Mouse (Mus musculus): ENCODE results near the gene Il6ra. TPM values are rescaled to one million over a fixed set of nuclear protein-coding genes. Genes with fewer than 3 reads are reported as not detected.

Gene Il6ra
- polyA plus RNA-seq, 1 experiment: 0.91 TPM

GRCm38 (mm10) chr3:89843148-89843547 lies 69.8 kb downstream of the Il6ra start:
- TF ChIP-seq MYOD1 (IDR thresholded peaks at IDR 0.05; ENCODE audit: control insufficient read depth in 1 of 3, insufficient read length in 2 of 3, low read depth in 2 of 3) (no peak), REST (IDR thresholded peaks at IDR 0.05; ENCODE audit: insufficient read depth, insufficient read length) (no peak), POLR2A (IDR thresholded peaks at IDR 0.05; ENCODE audit: insufficient read length, low read depth) (no peak), SRF (IDR thresholded peaks at IDR 0.05; ENCODE audit: control insufficient read depth, insufficient read length, low read depth) (no peak), USF1 (IDR thresholded peaks at IDR 0.05; ENCODE audit: low read depth) (no peak), TCF3 (IDR thresholded peaks at IDR 0.05; ENCODE audit: insufficient read length, low read depth) (no peak), MAX (IDR thresholded peaks at IDR 0.05; ENCODE audit: low read depth) (no peak), E2F4 (IDR thresholded peaks at IDR 0.05; ENCODE audit: insufficient read depth) (no peak), MYOG (IDR thresholded peaks at IDR 0.05; ENCODE audit: control insufficient read depth in 1 of 3, insufficient read depth in 1 of 3, insufficient read length in 2 of 3, low read depth in 2 of 3) (no peak), POLR2AphosphoS2 (IDR thresholded peaks at IDR 0.05; ENCODE audit: insufficient read length, low read depth) (no peak), TCF12 (IDR thresholded peaks at IDR 0.05; ENCODE audit: insufficient read depth, poor library complexity, severe bottlenecking) (no peak), CEBPB (IDR thresholded peaks at IDR 0.05; ENCODE audit: insufficient read depth, poor library complexity, severe bottlenecking) (no peak)
- Histone ChIP-seq H3ac (ENCODE audit: control insufficient read depth, insufficient read length) (no peak overlapping the region), H3K79me2 (ENCODE audit: control insufficient read depth, insufficient read depth) (no peaks in the 10 kb centered on the region), H3K27me3 (ENCODE audit: control insufficient read depth, insufficient read depth, insufficient read length) (peaks cover 13% of the 10 kb centered on the region), H3K4me3 (no peak overlapping the region), H3K36me3 (ENCODE audit: control insufficient read depth, insufficient read depth) (no peaks in the 10 kb centered on the region), H3K4me2 (ENCODE audit: low read depth) (no peak overlapping the region)

GRCm38 (mm10) chr3:89842258-89842657 lies 70.7 kb downstream of the Il6ra start:
- Histone ChIP-seq H3K4me2 (ENCODE audit: low read depth) (no peak overlapping the region), H3ac (ENCODE audit: control insufficient read depth, insufficient read length) (no peak overlapping the region), H3K79me2 (ENCODE audit: control insufficient read depth, insufficient read depth) (no peaks in the 10 kb centered on the region), H3K4me3 (no peak overlapping the region), H3K27me3 (ENCODE audit: control insufficient read depth, insufficient read depth, insufficient read length) (peaks cover 17% of the 10 kb centered on the region), H3K36me3 (ENCODE audit: control insufficient read depth, insufficient read depth) (no peaks in the 10 kb centered on the region)
- TF ChIP-seq REST (IDR thresholded peaks at IDR 0.05; ENCODE audit: insufficient read depth, insufficient read length) (no peak), TCF12 (IDR thresholded peaks at IDR 0.05; ENCODE audit: insufficient read depth, poor library complexity, severe bottlenecking) (no peak), POLR2A (IDR thresholded peaks at IDR 0.05; ENCODE audit: insufficient read length, low read depth) (no peak), POLR2AphosphoS2 (IDR thresholded peaks at IDR 0.05; ENCODE audit: insufficient read length, low read depth) (no peak), SRF (IDR thresholded peaks at IDR 0.05; ENCODE audit: control insufficient read depth, insufficient read length, low read depth) (no peak), MYOG (IDR thresholded peaks at IDR 0.05; ENCODE audit: control insufficient read depth in 1 of 3, insufficient read depth in 1 of 3, insufficient read length in 2 of 3, low read depth in 2 of 3) (no peak), USF1 (IDR thresholded peaks at IDR 0.05; ENCODE audit: low read depth) (no peak)

DNA sequence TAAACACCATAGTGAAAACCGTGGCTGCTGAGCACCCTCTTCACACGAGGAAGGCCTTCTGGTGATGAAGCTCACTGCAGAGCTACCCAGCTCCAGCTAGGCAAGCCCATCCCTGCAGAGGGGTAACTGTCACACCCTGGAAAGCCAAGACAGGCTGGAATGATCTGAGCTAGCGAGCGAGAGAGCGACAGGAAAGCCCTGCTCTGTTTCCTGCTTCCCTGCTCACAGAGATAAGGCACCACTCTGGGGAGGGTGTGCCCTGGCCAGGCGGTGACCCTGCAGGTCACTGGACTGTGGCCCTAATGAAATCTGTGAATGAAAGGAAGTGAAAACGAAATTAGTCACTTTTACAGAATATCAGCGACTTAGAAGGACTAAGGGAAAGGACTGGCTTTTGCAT lies 77.6 kb downstream of the Il6ra start:
- peaks cover 61% of the 10 kb centered on the region for H3K27me3 ChIP-seq (ENCODE audit: control insufficient read depth, insufficient read depth, insufficient read length)
- H3K4me2 ChIP-seq (ENCODE audit: low read depth): no peak overlapping the region
- no peaks in the 10 kb centered on the region for H3K79me2 ChIP-seq (ENCODE audit: control insufficient read depth, insufficient read depth)
- TF ChIP-seq REST (IDR thresholded peaks at IDR 0.05; ENCODE audit: insufficient read depth, insufficient read length): no peak
- TF ChIP-seq CEBPB (IDR thresholded peaks at IDR 0.05; ENCODE audit: insufficient read depth, poor library complexity, severe bottlenecking): no peak
- TF ChIP-seq POLR2A (IDR thresholded peaks at IDR 0.05; ENCODE audit: insufficient read length, low read depth): no peak
- no peak for TF ChIP-seq MYOD1 (IDR thresholded peaks at IDR 0.05; ENCODE audit: control insufficient read depth in 1 of 3, insufficient read length in 2 of 3, low read depth in 2 of 3)
- no peak for TF ChIP-seq TCF12 (IDR thresholded peaks at IDR 0.05; ENCODE audit: insufficient read depth, poor library complexity, severe bottlenecking)
- TF ChIP-seq SRF (IDR thresholded peaks at IDR 0.05; ENCODE audit: control insufficient read depth, insufficient read length, low read depth): no peak
- no peaks in the 10 kb centered on the region for H3K36me3 ChIP-seq (ENCODE audit: control insufficient read depth, insufficient read depth)
- H3ac ChIP-seq (ENCODE audit: control insufficient read depth, insufficient read length): no peak overlapping the region
- H3K4me3 ChIP-seq: no peak overlapping the region

DNA sequence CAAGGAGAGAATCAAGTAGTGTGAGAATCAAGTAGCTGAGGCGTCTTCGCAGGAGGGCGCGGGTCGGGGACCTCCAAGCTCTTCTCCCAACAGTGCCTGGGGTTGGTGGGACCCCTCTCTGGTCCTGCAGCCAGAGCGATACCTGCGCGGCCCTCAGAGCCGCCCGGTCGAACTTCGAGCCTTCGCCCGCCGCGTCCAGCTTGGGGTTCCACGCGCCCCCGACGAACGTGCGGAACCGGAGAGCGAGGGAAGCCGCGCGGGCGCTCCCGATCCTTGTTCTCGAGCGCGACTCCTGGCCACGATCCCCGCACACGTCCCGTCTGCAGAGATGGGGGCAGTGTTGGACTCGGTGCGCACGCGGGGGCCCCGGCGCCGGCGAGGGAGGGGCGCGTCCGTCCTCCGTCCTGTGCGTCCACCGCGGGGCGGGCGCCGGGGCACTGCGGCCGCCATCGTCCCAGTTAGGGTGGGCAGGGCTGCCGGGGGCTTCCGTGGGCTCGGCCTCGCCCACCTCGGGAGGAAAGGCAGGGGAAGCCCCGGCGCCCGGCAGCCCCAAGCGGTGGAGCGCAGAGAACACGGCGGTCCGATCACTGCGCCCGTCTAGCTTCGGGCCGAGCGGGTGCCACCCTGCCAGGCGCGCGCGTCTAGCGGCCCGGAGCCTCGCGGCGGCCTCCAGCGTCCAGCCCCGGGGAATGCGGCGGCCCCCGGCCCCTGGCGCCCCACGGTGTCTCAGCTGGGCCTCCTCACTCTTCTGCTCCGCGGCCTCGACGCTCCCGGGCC lies 82.0 kb downstream of the Il6ra start, which contains the start of gene She:
TSS of gene She (plus strand) at position 556 of the 777 bp plus-strand sequence.
- TF ChIP-seq MYOG (IDR thresholded peaks at IDR 0.05; ENCODE audit: control insufficient read depth in 1 of 3, insufficient read depth in 1 of 3, insufficient read length in 2 of 3, low read depth in 2 of 3) (no peak), CEBPB (IDR thresholded peaks at IDR 0.05; ENCODE audit: insufficient read depth, poor library complexity, severe bottlenecking) (no peak), E2F4 (IDR thresholded peaks at IDR 0.05; ENCODE audit: insufficient read depth) (no peak), POLR2AphosphoS2 (IDR thresholded peaks at IDR 0.05; ENCODE audit: insufficient read length, low read depth) (no peak), MYOD1 (IDR thresholded peaks at IDR 0.05; ENCODE audit: control insufficient read depth in 1 of 3, insufficient read length in 2 of 3, low read depth in 2 of 3) (no peak), USF1 (IDR thresholded peaks at IDR 0.05; ENCODE audit: low read depth) (no peak), TCF12 (IDR thresholded peaks at IDR 0.05; ENCODE audit: insufficient read depth, poor library complexity, severe bottlenecking) (no peak), POLR2A (IDR thresholded peaks at IDR 0.05; ENCODE audit: insufficient read length, low read depth) (no peak), TCF3 (IDR thresholded peaks at IDR 0.05; ENCODE audit: insufficient read length, low read depth) (no peak), SRF (IDR thresholded peaks at IDR 0.05; ENCODE audit: control insufficient read depth, insufficient read length, low read depth) (no peak), MAX (IDR thresholded peaks at IDR 0.05; ENCODE audit: low read depth) (no peak), REST (IDR thresholded peaks at IDR 0.05; ENCODE audit: insufficient read depth, insufficient read length) (no peak)
- Histone ChIP-seq H3K4me3 (no peak within 1 kb of the TSS), H3K27me3 (ENCODE audit: control insufficient read depth, insufficient read depth, insufficient read length) (peaks cover 52% of the 10 kb centered on the region)

More for the DNA sequence above, 82.0 kb downstream of the Il6ra start, which contains the start of gene She:
- no peak within 1 kb of the TSS for H3K4me2 ChIP-seq (ENCODE audit: low read depth)
- H3K79me2 ChIP-seq (ENCODE audit: control insufficient read depth, insufficient read depth): no peaks in the 10 kb centered on the region
- no peak within 1 kb of the TSS for H3ac ChIP-seq (ENCODE audit: control insufficient read depth, insufficient read length)
- H3K36me3 ChIP-seq (ENCODE audit: control insufficient read depth, insufficient read depth): no peaks in the 10 kb centered on the region
